Mouse (Mus musculus) limb, embryonic 14.5 days (tissue): ENCODE results near the gene Mul1. TPM values are rescaled to one million over a fixed set of nuclear protein-coding genes. Genes with fewer than 3 reads are reported as not detected.

Experiments used
- ATAC-seq: fragments of 200-750 bp; cut with Nextera tagmentation; 2 replicates; pipeline ENCODE4 v1.8.0; 2017; ENCODE audit warnings: low read depth, moderate number of reproducible peaks, moderate TSS enrichment; ENCODE audit not compliant: low FRiP score
- DNase-seq: peaks from one replicate; pipeline ENCODE4 v3.0.0-alpha.2; 2015; ENCODE audit warnings: low spot score
- H3K27ac ChIP-seq: fragments of 300-500 bp; sonication (generic); replicated peaks from 2 replicates; pipeline ENCODE4 v1.5.1; 2014; ENCODE audit warnings: low read depth, mild to moderate bottlenecking, low read length, moderate library complexity, mixed read lengths
- H3K27me3 ChIP-seq: fragments of 300-500 bp; sonication (generic); 2 replicates; pipeline ENCODE4 v1.6.1; 2014; ENCODE audit warnings: low read length, mixed read lengths; ENCODE audit not compliant: control insufficient read depth, insufficient read depth
- H3K36me3 ChIP-seq: fragments of 300-500 bp; sonication (generic); 2 replicates; pipeline ENCODE4 v1.6.1; 2014; ENCODE audit warnings: mild to moderate bottlenecking, low read length, moderate library complexity, mixed read lengths; ENCODE audit not compliant: control insufficient read depth, insufficient read depth
- H3K4me1 ChIP-seq: fragments of 300-500 bp; sonication (generic); 2 replicates; pipeline ENCODE4 v1.6.1; 2014; ENCODE audit warnings: antibody characterized with exemption, low read length, mixed read lengths; ENCODE audit not compliant: control insufficient read depth, insufficient read depth
- H3K4me2 ChIP-seq: fragments of 300-500 bp; sonication (generic); replicated peaks from 2 replicates; pipeline ENCODE4 v1.6.1; 2014; ENCODE audit warnings: low read depth, mild to moderate bottlenecking, low read length, moderate library complexity; ENCODE audit not compliant: severe bottlenecking
- H3K4me3 ChIP-seq: fragments of 300-500 bp; sonication (generic); replicated peaks from 2 replicates; pipeline ENCODE4 v1.5.1; 2014; ENCODE audit warnings: low read length
- H3K9ac ChIP-seq: fragments of 300-500 bp; sonication (generic); 2 replicates; pipeline ENCODE4 v1.6.1; 2014; ENCODE audit warnings: mild to moderate bottlenecking, low read depth, low read length, moderate library complexity; ENCODE audit not compliant: severe bottlenecking
- H3K9me3 ChIP-seq: fragments of 300-500 bp; sonication (generic); 2 replicates; pipeline ENCODE4 v1.6.1; 2016; ENCODE audit warnings: low read length; ENCODE audit not compliant: control insufficient read depth
- POLR2A ChIP-seq: fragments of 200-500 bp; IDR thresholded peaks from 2 replicates; pipeline ENCODE4 v1.8.0; 2012; ENCODE audit warnings: inconsistent platforms, mild to moderate bottlenecking, moderate library complexity, borderline replicate concordance; ENCODE audit not compliant: insufficient read depth, insufficient read length; ENCODE audit errors: extremely low read depth
- WGBS: fragments of 180-500 bp; shearing (Covaris S2); extraction: QIAGEN DNeasy Blood & Tissue Kit; methylation state at CpG from one replicate; pipeline ENCODE4 v1.1.7; 2014; 5-methylcytosine and 5-hydroxymethylcytosine counted together
- polyA plus RNA-seq, 2 experiments: library from polyadenylated mRNA; depleted of rRNA in 1 of 2; stranded (reverse) in 1 of 2; unstranded in 1 of 2; fragments of >200 nt; fragmentation: Nextera tagmentation in 1 of 2; extraction: Ambion mirVana in 1 of 2; gene quantifications; 2 replicates each; pipeline versions ENCODE4 v1.2.1 to v1.2.3; 2012 to 2014

Mul1 gene
- polyA plus RNA-seq, 2 experiments, result 14.2 to 17.1 TPM

GRCm38 (mm10) chr4:138482721-138483120 is 48.2 kb downstream of the Mul1 start:
- ATAC-seq (no peak), DNase-seq (no peak)
- Histone ChIP-seq H3K36me3 (no peaks in the 10 kb centered on the region), H3K9ac (no peak overlapping the region), H3K27ac (no peak overlapping the region), H3K4me1 (no peaks in the 10 kb centered on the region), H3K9me3 (no peaks in the 10 kb centered on the region), H3K27me3 (no peaks in the 10 kb centered on the region), H3K4me2 (no peak overlapping the region), H3K4me3 (no peak overlapping the region)
- TF ChIP-seq POLR2A, result no peak
- 70% methylated on average over 8 of the region's 8 CpGs for WGBS

GRCm38 (mm10) chr4:138488241-138488640 is 53.8 kb downstream of the Mul1 start:
- no peaks in the 10 kb centered on the region for H3K36me3 ChIP-seq
- H3K9me3 ChIP-seq, result no peaks in the 10 kb centered on the region
- H3K4me2 ChIP-seq, result no peak overlapping the region
- H3K27ac ChIP-seq, result no peak overlapping the region
- DNase-seq (no peak), ATAC-seq (no peak)
- H3K4me1 ChIP-seq, result no peaks in the 10 kb centered on the region
- H3K9ac ChIP-seq, result no peak overlapping the region
- WGBS, result 62% methylated on average over 8 of the region's 8 CpGs
- no peak for TF ChIP-seq POLR2A
- no peaks in the 10 kb centered on the region for H3K27me3 ChIP-seq
- no peak overlapping the region for H3K4me3 ChIP-seq

GRCm38 (mm10) chr4:138491088-138491487 is 56.6 kb downstream of the Mul1 start:
- Histone ChIP-seq H3K4me2 (no peak overlapping the region), H3K36me3 (no peaks in the 10 kb centered on the region), H3K4me1 (peaks cover 10% of the 10 kb centered on the region), H3K27me3 (no peaks in the 10 kb centered on the region), H3K9me3 (no peaks in the 10 kb centered on the region), H3K27ac (no peak overlapping the region), H3K4me3 (no peak overlapping the region), H3K9ac (no peak overlapping the region)
- no peak for TF ChIP-seq POLR2A
- DNase-seq (no peak), ATAC-seq (no peak)
- 72% methylated on average over 4 of the region's 4 CpGs for WGBS

Other genes starting within 250 kb of the Mul1 start
- 165 and 174 TPM in 2 replicates for gene Hp1bp3, start 218.4 kb upstream of the Mul1 start, polyA plus RNA-seq (2012; rRNA removed)
- 183 and 212 TPM in 2 replicates for gene Hp1bp3, start 218.4 kb upstream of the Mul1 start, polyA plus RNA-seq (2014; fragmentation: Nextera tagmentation; extraction: Ambion mirVana)
- 1.6 and 2.5 TPM in 2 replicates for gene Sh2d5, start 184.3 kb upstream of the Mul1 start, polyA plus RNA-seq (2012; rRNA removed)
- gene Sh2d5, start 184.3 kb upstream of the Mul1 start, polyA plus RNA-seq (2014; fragmentation: Nextera tagmentation; extraction: Ambion mirVana), result 0.25 and 0.77 TPM in 2 replicates
- gene Kif17, start 184.2 kb upstream of the Mul1 start, polyA plus RNA-seq (2012; rRNA removed), result 2.3 and 3.0 TPM in 2 replicates
- 1.1 TPM in 2 replicates for gene Kif17, start 184.2 kb upstream of the Mul1 start, polyA plus RNA-seq (2014; fragmentation: Nextera tagmentation; extraction: Ambion mirVana)
- gene Ddost, start 129.9 kb upstream of the Mul1 start, polyA plus RNA-seq (2012; rRNA removed), result 342 and 375 TPM in 2 replicates
- 344 and 348 TPM in 2 replicates for gene Ddost, start 129.9 kb upstream of the Mul1 start, polyA plus RNA-seq (2014; fragmentation: Nextera tagmentation; extraction: Ambion mirVana)
- 44.0 and 55.3 TPM in 2 replicates for gene Pink1, start 108.4 kb upstream of the Mul1 start, polyA plus RNA-seq (2012; rRNA removed)
- 35.5 and 35.8 TPM in 2 replicates for gene Pink1, start 108.4 kb upstream of the Mul1 start, polyA plus RNA-seq (2014; fragmentation: Nextera tagmentation; extraction: Ambion mirVana)
- gene Cda, start 66.7 kb upstream of the Mul1 start, polyA plus RNA-seq (2012; rRNA removed), result 4.6 and 5.9 TPM in 2 replicates
- gene Cda, start 66.7 kb upstream of the Mul1 start, polyA plus RNA-seq (2014; fragmentation: Nextera tagmentation; extraction: Ambion mirVana), result 6.8 and 7.7 TPM in 2 replicates
- 0.03 TPM in 1 of 2 replicates, not detected in the other for gene Fam43b, start 38.1 kb upstream of the Mul1 start, polyA plus RNA-seq (2012; rRNA removed)
- gene Fam43b, start 38.1 kb upstream of the Mul1 start, polyA plus RNA-seq (2014; fragmentation: Nextera tagmentation; extraction: Ambion mirVana), result 0.07 TPM in 1 of 2 replicates, not detected in the other
- gene Camk2n1, start 19.6 kb downstream of the Mul1 start, polyA plus RNA-seq (2012; rRNA removed), result 7.8 and 9.0 TPM in 2 replicates
- 2.1 and 2.9 TPM in 2 replicates for gene Camk2n1, start 19.6 kb downstream of the Mul1 start, polyA plus RNA-seq (2014; fragmentation: Nextera tagmentation; extraction: Ambion mirVana)
- gene Vwa5b1, start 201.2 kb downstream of the Mul1 start, polyA plus RNA-seq (2012; rRNA removed), result 0.04 TPM in 2 replicates
- gene Vwa5b1, start 201.2 kb downstream of the Mul1 start, polyA plus RNA-seq (2014; fragmentation: Nextera tagmentation; extraction: Ambion mirVana), result 0.03 TPM in 1 of 2 replicates, not detected in the other